Mouse (Mus musculus) bone marrow, adult 2 months (tissue): ENCODE measurements at regions not wholly inside any gene's neighbourhood (a gene's known extent, or its start where the extent isn't known, plus 50 kb on each side); places are given as distances from the start of the nearest gene placed in this dataset.

Source experiments
- H3K27ac ChIP-seq: fragments of 200-500 bp; 2 replicates; pipeline ENCODE4 v1.5.1; 2012; ENCODE audit warnings: low read depth, mild to moderate bottlenecking, control low read depth, inconsistent platforms, low read length; ENCODE audit not compliant: control insufficient read depth, poor library complexity, insufficient read depth
- H3K4me1 ChIP-seq: fragments of 200-500 bp; 2 replicates; pipeline ENCODE4 v1.6.1; 2011; ENCODE audit warnings: low read length; ENCODE audit not compliant: control insufficient read depth, insufficient read depth
- H3K4me3 ChIP-seq: fragments of 200-500 bp; replicated peaks from 2 replicates; pipeline ENCODE3; 2011; ENCODE audit warnings: mild to moderate bottlenecking, low read depth, low read length, control low read depth; ENCODE audit not compliant: control insufficient read depth
- CTCF ChIP-seq: fragments of 200-500 bp; IDR thresholded peaks from 2 replicates; pipeline ENCODE4 v1.5.1; 2011; ENCODE audit warnings: low read length, control low read depth; ENCODE audit not compliant: control insufficient read depth, insufficient read depth
- POLR2A ChIP-seq: fragments of 200-500 bp; IDR thresholded peaks from 2 replicates; pipeline ENCODE4 v1.6.1; 2011; ENCODE audit warnings: low read depth, mild to moderate bottlenecking, control low read depth, low read length, borderline replicate concordance; ENCODE audit not compliant: control insufficient read depth
- WGBS: fragments of 180-500 bp; shearing (Covaris S2); methylation state at CpG from one replicate; pipeline ENCODE4 v1.1.7; 2018; 5-methylcytosine and 5-hydroxymethylcytosine counted together

- no peak overlapping the region for H3K27ac ChIP-seq
- no peak for TF ChIP-seq POLR2A
- TF ChIP-seq CTCF: no peak
- H3K4me1 ChIP-seq: no peaks in the 10 kb centered on the region
- H3K4me3 ChIP-seq: no peak overlapping the region
- 35% methylated on average over 2 of the region's 2 CpGs for WGBS
Observed at GRCm38 (mm10) chr2:172673081-172673480, 123.7 kb downstream of the Tfap2c start.

- no peak for TF ChIP-seq CTCF
- TF ChIP-seq POLR2A: no peak
- Histone ChIP-seq H3K4me1 (no peaks in the 10 kb centered on the region), H3K4me3 (no peak overlapping the region), H3K27ac (no peak overlapping the region)
- 70% methylated on average over 8 of the region's 8 CpGs for WGBS
Observed at GRCm38 (mm10) chr2:172674641-172675040, 125.2 kb downstream of the Tfap2c start.

GRCm38 (mm10) chr2:172675081-172675480, 125.7 kb downstream of the Tfap2c start:
- Histone ChIP-seq H3K4me1 (no peaks in the 10 kb centered on the region), H3K27ac (no peak overlapping the region; the same call in 1 of the 2 replicates), H3K4me3 (no peak overlapping the region)
- 70% methylated on average over 15 of the region's 15 CpGs for WGBS
- TF ChIP-seq POLR2A (no peak), CTCF (no peak)

GRCm38 (mm10) chr2:172690196-172690595, 140.8 kb downstream of the Tfap2c start:
- no peak for TF ChIP-seq POLR2A
- TF ChIP-seq CTCF: no peak

GRCm38 (mm10) chr2:172690931-172691651, 141.7 kb downstream of the Tfap2c start:
- H3K4me3 ChIP-seq: no peak overlapping the region
- no peak overlapping the region for H3K27ac ChIP-seq
- WGBS: 81% methylated on average over 9 of the region's 9 CpGs
- TF ChIP-seq POLR2A (no peak), CTCF (no peak)
- no peaks in the 10 kb centered on the region for H3K4me1 ChIP-seq

More at GRCm38 (mm10) chr2:172690196-172690595, 140.8 kb downstream of the Tfap2c start:
- Histone ChIP-seq H3K4me1 (no peaks in the 10 kb centered on the region), H3K27ac (no peak overlapping the region), H3K4me3 (no peak overlapping the region)
- 61% methylated on average over 1 of the region's 1 CpGs for WGBS

GRCm38 (mm10) chr2:172698961-172699360, 149.6 kb downstream of the Tfap2c start:
- Histone ChIP-seq H3K27ac (no peak overlapping the region), H3K4me1 (no peaks in the 10 kb centered on the region), H3K4me3 (no peak overlapping the region)
- 70% methylated on average over 6 of the region's 6 CpGs for WGBS
- no peak for TF ChIP-seq POLR2A
- no peak for TF ChIP-seq CTCF

- WGBS: 76% methylated on average over 4 of the region's 4 CpGs
- no peaks in the 10 kb centered on the region for H3K4me1 ChIP-seq
- TF ChIP-seq CTCF: no peak
- TF ChIP-seq POLR2A: no peak
- H3K4me3 ChIP-seq: no peak overlapping the region
- no peak overlapping the region for H3K27ac ChIP-seq
Observed at GRCm38 (mm10) chr2:172699654-172700053, 150.3 kb downstream of the Tfap2c start.

GRCm38 (mm10) chr2:172710641-172711040, 161.2 kb downstream of the Tfap2c start:
- Histone ChIP-seq H3K4me1 (no peaks in the 10 kb centered on the region), H3K27ac (no peak overlapping the region), H3K4me3 (no peak overlapping the region)
- TF ChIP-seq CTCF (no peak), POLR2A (no peak)
- 77% methylated on average over 4 of the region's 4 CpGs for WGBS
